Mouse (Mus musculus) liver, embryonic 15.5 days (tissue): ENCODE measurements around the gene Mepce. TPM values are rescaled to one million over a fixed set of nuclear protein-coding genes. Genes with fewer than 3 reads are reported as not detected.
A peak's percentile ranks its signal among the peaks of the same experiment; 100 is the strongest.
"Not testable (repeated sequence)": the region's sequence is repeated elsewhere in the genome, so short reads cannot be mapped to it uniquely, and the experiment has no call there.

Source experiments
- ATAC-seq: fragments of 200-750 bp; cut with Nextera tagmentation; 2 replicates; pipeline ENCODE4 v1.8.0; 2017; ENCODE audit warnings: moderate number of reproducible peaks, mild to moderate bottlenecking, moderate library complexity; ENCODE audit not compliant: insufficient read depth
- H3K27ac ChIP-seq: fragments of 300-500 bp; sonication (generic); replicated peaks from 2 replicates; pipeline ENCODE4 v1.5.1; 2015; ENCODE audit warnings: mild to moderate bottlenecking, inconsistent platforms
- H3K27me3 ChIP-seq: fragments of 300-500 bp; sonication (generic); 2 replicates; pipeline ENCODE4 v1.6.1; 2015; ENCODE audit warnings: mild to moderate bottlenecking, inconsistent platforms
- H3K36me3 ChIP-seq: fragments of 300-500 bp; sonication (generic); replicated peaks from 2 replicates; pipeline ENCODE4 v1.6.1; 2015; ENCODE audit warnings: moderate library complexity, mild to moderate bottlenecking, inconsistent platforms
- H3K4me1 ChIP-seq: fragments of 300-500 bp; sonication (generic); replicated peaks from 2 replicates; pipeline ENCODE4 v1.6.1; 2015; ENCODE audit warnings: inconsistent platforms
- H3K4me2 ChIP-seq: fragments of 300-500 bp; sonication (generic); 2 replicates; pipeline ENCODE4 v1.6.1; 2015; ENCODE audit warnings: moderate library complexity, mild to moderate bottlenecking, inconsistent platforms
- H3K4me3 ChIP-seq: fragments of 300-500 bp; sonication (generic); replicated peaks from 2 replicates; pipeline ENCODE4 v1.5.1; 2015; ENCODE audit warnings: mild to moderate bottlenecking, inconsistent platforms
- H3K9ac ChIP-seq: fragments of 300-500 bp; sonication (generic); 2 replicates; pipeline ENCODE4 v1.6.1; 2015; ENCODE audit warnings: moderate library complexity, mild to moderate bottlenecking, inconsistent platforms
- H3K9me3 ChIP-seq: fragments of 300-500 bp; sonication (generic); replicated peaks from 2 replicates; pipeline ENCODE4 v1.6.1; 2016; ENCODE audit warnings: inconsistent platforms
- WGBS: fragments of 180-500 bp; shearing (Covaris S2); methylation state at CpG from one replicate; pipeline ENCODE4 v1.1.7; 2015; ENCODE audit warnings: mixed read lengths; ENCODE audit not compliant: insufficient replicate concordance; 5-methylcytosine and 5-hydroxymethylcytosine counted together
- polyA plus RNA-seq: library from polyadenylated mRNA; unstranded; fragments of >200 nt; fragmentation: Nextera tagmentation; extraction: Ambion mirVana; gene quantifications from 2 replicates; pipeline ENCODE4 v1.2.1, GENCODE M21; 2015

Mepce gene
- polyA plus RNA-seq, 1 experiment from 2014 or later: 4.0 TPM

GRCm38 (mm10) chr5:137756882-137757661, 30.4 kb downstream of the Mepce start:
- 56% methylated on average over 10 of the region's 10 CpGs for WGBS
- H3K4me1 ChIP-seq: peaks cover 44% of the 10 kb centered on the region
- no peak overlapping the region for H3K4me3 ChIP-seq
- H3K27ac ChIP-seq: 0 out of 2 replicates have a peak overlapping the region, but pooled peaks have one; percentile 25
- ATAC-seq: peak; percentile 29; the same call in 1 of the 2 replicates
- H3K9ac ChIP-seq: no peak overlapping the region
- H3K27me3 ChIP-seq: no peaks in the 10 kb centered on the region
- H3K4me2 ChIP-seq: no peak overlapping the region
- H3K9me3 ChIP-seq: no peaks in the 10 kb centered on the region
- H3K36me3 ChIP-seq: peaks cover 77% of the 10 kb centered on the region

DNA sequence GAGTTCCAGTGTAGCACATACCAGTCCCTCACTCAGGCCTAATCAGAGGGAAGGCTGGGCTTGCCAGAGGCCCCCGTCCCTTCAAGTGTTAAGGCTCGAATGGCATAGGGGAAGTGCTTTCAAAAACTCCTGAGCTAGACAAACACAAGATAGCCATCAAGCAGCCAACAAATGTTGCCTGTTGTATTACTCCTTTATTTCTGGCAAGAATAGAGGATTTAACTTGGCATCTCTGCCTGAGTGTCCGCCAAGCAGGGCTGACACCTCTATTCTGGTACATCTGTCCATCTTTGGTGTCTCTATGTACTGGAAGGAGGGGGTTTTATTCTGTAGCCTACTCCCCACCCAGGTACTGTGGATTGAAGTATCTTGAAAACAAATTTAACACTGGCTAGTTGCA, 31.3 kb downstream of the Mepce start:
- 68% methylated on average over 3 of the region's 3 CpGs for WGBS
- H3K9me3 ChIP-seq: no peaks in the 10 kb centered on the region
- H3K36me3 ChIP-seq: peaks cover 87% of the 10 kb centered on the region
- no peak overlapping the region for H3K4me3 ChIP-seq
- no peak for ATAC-seq
- H3K27ac ChIP-seq: no peak overlapping the region
- no peaks in the 10 kb centered on the region for H3K27me3 ChIP-seq
- H3K4me1 ChIP-seq: peaks cover 48% of the 10 kb centered on the region
- no peak overlapping the region for H3K4me2 ChIP-seq
- H3K9ac ChIP-seq: no peak overlapping the region

DNA sequence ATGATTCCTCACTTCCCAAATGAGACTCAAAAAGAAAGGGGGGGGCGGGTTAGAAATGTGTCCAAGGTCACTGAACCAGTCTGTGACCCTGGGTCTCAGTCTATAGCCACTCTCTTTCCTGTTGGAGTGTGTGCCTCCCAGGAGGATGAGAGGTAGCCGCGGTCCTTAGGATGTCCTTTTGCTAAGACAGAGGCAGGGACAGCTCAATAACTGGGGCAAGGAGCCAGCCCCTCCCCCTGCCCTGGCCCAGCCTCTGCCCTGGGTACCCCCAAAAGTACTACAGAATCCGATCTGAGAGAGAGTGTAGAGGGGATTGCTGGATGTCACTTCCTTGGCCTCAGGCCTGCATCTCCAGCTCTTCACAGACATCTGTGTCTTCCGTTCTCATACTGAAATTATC, 32.0 kb downstream of the Mepce start:
- no peak overlapping the region for H3K9ac ChIP-seq
- 82% methylated on average over 5 of the region's 5 CpGs for WGBS
- no peak overlapping the region for H3K4me2 ChIP-seq
- H3K36me3 ChIP-seq: peaks cover 93% of the 10 kb centered on the region
- no peaks in the 10 kb centered on the region for H3K27me3 ChIP-seq
- 0 out of 2 replicates have a peak overlapping the region, but pooled peaks have one; percentile 29 for H3K27ac ChIP-seq
- H3K4me3 ChIP-seq: no peak overlapping the region
- H3K4me1 ChIP-seq: peaks cover 48% of the 10 kb centered on the region
- ATAC-seq: no peak
- no peaks in the 10 kb centered on the region for H3K9me3 ChIP-seq

DNA sequence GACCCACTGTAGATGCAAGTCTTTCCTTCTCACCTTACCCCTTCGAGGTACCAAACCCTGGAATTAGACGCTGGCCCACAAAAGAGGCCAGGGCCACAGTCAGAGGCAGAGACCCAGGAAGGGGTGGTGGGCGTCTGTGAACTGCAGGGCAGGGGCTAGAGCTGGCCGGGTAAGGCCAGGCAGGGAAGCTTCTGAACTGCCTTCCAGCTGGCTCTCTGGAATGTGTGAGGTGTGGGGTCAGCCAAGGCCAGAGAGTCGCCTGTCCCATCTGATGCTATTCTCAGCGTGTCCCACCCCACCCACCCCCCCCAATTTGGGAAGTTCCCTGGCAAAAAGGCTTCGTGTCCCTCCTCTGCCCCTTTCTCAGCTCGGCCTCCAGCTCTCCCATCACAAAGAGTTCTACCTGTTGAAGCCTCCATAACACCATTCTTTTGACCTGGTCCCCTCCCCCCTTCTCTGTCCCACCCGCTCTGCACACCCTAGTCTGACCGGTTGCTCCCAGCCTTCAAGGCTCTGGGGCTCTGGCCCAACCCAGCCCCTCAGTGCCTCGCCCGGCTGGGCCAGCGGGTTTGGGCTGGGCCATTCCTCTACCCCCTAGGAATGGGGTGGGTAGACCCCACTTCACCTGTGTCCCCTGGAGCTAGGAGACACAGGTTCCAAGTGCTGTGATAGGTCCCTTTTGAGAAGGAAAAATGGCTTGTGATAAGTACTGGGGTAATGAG, 34.2 kb downstream of the Mepce start:
- no peaks in the 10 kb centered on the region for H3K9me3 ChIP-seq
- H3K4me2 ChIP-seq: no peak overlapping the region
- peaks cover 82% of the 10 kb centered on the region for H3K36me3 ChIP-seq
- no peaks in the 10 kb centered on the region for H3K27me3 ChIP-seq
- no peak overlapping the region for H3K4me3 ChIP-seq
- peaks cover 55% of the 10 kb centered on the region for H3K4me1 ChIP-seq
- no peak for ATAC-seq
- 81% methylated on average over 13 of the region's 13 CpGs for WGBS
- H3K27ac ChIP-seq: no peak overlapping the region
- no peak overlapping the region for H3K9ac ChIP-seq

DNA sequence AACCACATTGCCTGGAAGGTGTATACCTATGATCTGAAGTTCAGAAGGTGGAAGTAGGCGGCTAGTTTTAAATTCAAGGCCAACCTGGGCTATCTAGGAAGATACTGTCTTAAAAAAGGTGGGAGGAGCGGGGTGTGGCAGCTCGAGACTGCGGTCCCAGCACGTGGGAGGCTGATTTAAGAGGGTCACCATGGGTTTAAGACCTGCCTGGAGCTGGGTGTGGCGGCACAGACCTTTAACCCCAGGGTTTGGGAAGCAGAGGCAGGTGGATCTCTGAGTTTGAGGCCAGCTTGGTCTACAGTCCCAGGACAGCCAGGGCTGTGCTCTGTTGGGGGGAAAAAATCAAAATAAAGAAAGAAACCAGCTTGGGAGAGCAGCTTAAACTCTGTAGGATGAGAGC, 35.5 kb downstream of the Mepce start:
- Histone ChIP-seq H3K9ac (no peak overlapping the region), H3K27me3 (no peaks in the 10 kb centered on the region), H3K27ac (no peak overlapping the region), H3K9me3 (no peaks in the 10 kb centered on the region), H3K4me2 (no peak overlapping the region), H3K36me3 (peaks cover 70% of the 10 kb centered on the region), H3K4me3 (no peak overlapping the region), H3K4me1 (peaks cover 54% of the 10 kb centered on the region)
- WGBS: 69% methylated on average over 6 of the region's 6 CpGs
- no peak for ATAC-seq

GRCm38 (mm10) chr5:137751221-137751887, 36.1 kb downstream of the Mepce start:
- Histone ChIP-seq H3K9ac (no peak overlapping the region), H3K4me3 (no peak overlapping the region), H3K4me1 (peaks cover 50% of the 10 kb centered on the region), H3K9me3 (no peaks in the 10 kb centered on the region), H3K4me2 (no peak overlapping the region), H3K27me3 (no peaks in the 10 kb centered on the region), H3K27ac (no peak overlapping the region), H3K36me3 (peaks cover 63% of the 10 kb centered on the region)
- no peak for ATAC-seq
- WGBS: 88% methylated on average over 13 of the region's 13 CpGs

DNA sequence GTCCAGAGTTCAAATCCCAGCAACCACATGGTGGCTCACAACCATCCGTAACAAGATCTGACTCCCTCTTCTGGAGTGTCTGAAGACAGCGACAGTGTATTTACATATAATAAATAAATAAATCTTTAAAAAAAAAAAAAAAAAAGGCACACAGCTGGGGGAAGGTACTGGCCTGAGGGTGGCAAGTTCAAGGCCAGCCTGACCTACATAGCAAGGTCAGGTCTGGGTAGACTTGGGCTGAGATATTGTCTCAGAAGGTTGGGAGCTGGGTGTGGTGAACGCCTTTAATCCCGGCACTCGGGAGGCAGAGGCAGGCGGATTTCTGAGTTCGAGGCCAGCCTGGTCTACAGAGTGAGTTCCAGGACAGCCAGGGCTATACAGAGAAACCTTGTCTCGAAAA, 37.2 kb downstream of the Mepce start:
- not testable (repeated sequence) for H3K4me2 ChIP-seq, H3K4me3 ChIP-seq, H3K9ac ChIP-seq, H3K9me3 ChIP-seq, H3K27ac ChIP-seq, H3K27me3 ChIP-seq, ATAC-seq
- 85% methylated on average over 6 of the region's 8 CpGs for WGBS
- H3K4me1 ChIP-seq: peaks cover 52% of the 10 kb centered on the region
- H3K36me3 ChIP-seq: peaks cover 52% of the 10 kb centered on the region

DNA sequence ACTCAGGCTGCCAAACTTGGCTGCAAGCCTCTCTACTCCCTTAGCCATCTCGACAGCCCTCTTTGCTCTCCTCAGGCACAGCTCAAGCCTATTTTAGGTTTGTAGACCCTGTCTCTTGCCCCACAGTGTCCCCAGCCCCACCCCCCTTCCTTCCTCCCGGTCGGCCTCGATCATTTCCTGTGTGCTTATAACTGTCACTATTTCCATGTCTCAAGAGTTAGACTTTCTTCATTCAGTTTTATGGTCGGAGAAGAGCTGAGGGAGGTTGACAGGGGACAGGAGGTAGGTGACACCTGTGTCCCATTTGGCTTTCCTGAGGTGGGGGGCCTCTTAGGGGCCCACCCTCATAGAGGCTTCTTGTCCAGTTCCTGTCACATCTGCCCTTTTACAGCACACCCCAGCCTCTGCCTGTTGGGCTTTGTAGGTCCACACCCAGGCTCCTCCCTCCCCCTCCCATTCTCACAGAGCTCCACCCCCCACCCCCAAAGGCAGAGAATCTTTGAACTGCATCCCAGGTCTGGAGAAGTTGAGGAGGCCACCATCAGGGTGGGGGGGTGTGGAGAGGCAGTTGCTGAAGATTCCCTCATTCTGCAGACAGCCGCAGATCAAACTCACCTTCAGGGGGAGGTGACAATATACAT, 38.1 kb downstream of the Mepce start:
- no peaks in the 10 kb centered on the region for H3K9me3 ChIP-seq
- peaks cover 45% of the 10 kb centered on the region for H3K36me3 ChIP-seq
- peaks cover 57% of the 10 kb centered on the region for H3K4me1 ChIP-seq
- H3K9ac ChIP-seq: peak overlapping the region; percentile 39
- H3K4me2 ChIP-seq: peak overlapping the region; percentile 93
- H3K27me3 ChIP-seq: no peaks in the 10 kb centered on the region
- peak overlapping the region; percentile 75 for H3K4me3 ChIP-seq
- H3K27ac ChIP-seq: peak overlapping the region; percentile 97
- 22% methylated on average over 6 of the region's 6 CpGs for WGBS
- ATAC-seq: no peak

- WGBS: 18% methylated on average over 5 of the region's 5 CpGs
- peak overlapping the region; percentile 93 for H3K4me2 ChIP-seq
- peaks cover 34% of the 10 kb centered on the region for H3K36me3 ChIP-seq
- H3K4me1 ChIP-seq: peaks cover 50% of the 10 kb centered on the region
- ATAC-seq: no peak
- H3K27ac ChIP-seq: peak overlapping the region; percentile 97
- H3K4me3 ChIP-seq: peak overlapping the region; percentile 75
- peak overlapping the region; percentile 39; the same call in 1 of the 2 replicates for H3K9ac ChIP-seq
- H3K27me3 ChIP-seq: no peaks in the 10 kb centered on the region
- H3K9me3 ChIP-seq: no peaks in the 10 kb centered on the region
Measured at GRCm38 (mm10) chr5:137748130-137748770, 39.2 kb downstream of the Mepce start.

DNA sequence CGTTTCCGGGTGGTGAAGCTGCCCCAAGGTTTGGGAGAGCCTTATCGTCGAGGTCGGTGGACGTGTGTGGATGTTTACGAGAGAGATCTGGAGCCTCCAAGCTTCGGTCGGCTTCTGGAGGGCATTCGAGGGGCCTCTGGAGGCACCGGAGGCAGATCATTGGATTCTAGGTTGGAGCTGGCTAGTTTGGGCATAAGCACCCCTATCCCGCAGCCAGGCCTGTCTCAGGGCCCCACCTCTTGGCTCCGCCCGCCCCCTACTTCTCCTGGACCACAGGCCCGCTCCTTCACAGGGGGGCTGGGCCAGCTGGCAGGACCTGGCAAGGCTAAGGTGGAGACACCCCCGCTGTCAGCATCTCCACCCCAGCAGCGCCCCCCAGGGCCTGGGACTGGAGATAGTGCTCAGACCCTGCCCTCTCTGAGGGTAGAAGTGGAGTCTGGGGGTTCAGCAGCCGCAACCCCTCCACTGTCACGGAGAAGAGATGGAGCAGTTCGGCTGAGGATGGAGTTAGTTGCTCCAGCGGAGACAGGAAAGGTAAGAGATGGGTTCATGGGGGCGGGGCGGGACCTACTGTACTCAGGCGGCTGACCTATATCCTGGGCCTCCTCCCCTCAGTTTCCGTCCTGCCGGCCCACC, 40.0 kb downstream of the Mepce start:
- H3K27ac ChIP-seq: peak overlapping the region; percentile 97

More for the DNA sequence above, 40.0 kb downstream of the Mepce start:
- H3K4me3 ChIP-seq: peak overlapping the region; percentile 75
- 1% methylated on average over 26 of the region's 26 CpGs for WGBS
- H3K4me2 ChIP-seq: peak overlapping the region; percentile 93
- ATAC-seq: peak; percentile 30
- no peaks in the 10 kb centered on the region for H3K27me3 ChIP-seq
- no peaks in the 10 kb centered on the region for H3K9me3 ChIP-seq
- H3K9ac ChIP-seq: peak overlapping the region; percentile 88
- H3K36me3 ChIP-seq: peaks cover 26% of the 10 kb centered on the region
- peaks cover 56% of the 10 kb centered on the region for H3K4me1 ChIP-seq
